Mouse (Mus musculus) kidney, postnatal 14 days (tissue): ENCODE measurements around the gene Cradd.

Experiments used
- DNase-seq: peaks from one replicate; pipeline ENCODE4 v3.0.0; 2022; ENCODE audit warnings: mixed read lengths

Gene Cradd

DNA sequence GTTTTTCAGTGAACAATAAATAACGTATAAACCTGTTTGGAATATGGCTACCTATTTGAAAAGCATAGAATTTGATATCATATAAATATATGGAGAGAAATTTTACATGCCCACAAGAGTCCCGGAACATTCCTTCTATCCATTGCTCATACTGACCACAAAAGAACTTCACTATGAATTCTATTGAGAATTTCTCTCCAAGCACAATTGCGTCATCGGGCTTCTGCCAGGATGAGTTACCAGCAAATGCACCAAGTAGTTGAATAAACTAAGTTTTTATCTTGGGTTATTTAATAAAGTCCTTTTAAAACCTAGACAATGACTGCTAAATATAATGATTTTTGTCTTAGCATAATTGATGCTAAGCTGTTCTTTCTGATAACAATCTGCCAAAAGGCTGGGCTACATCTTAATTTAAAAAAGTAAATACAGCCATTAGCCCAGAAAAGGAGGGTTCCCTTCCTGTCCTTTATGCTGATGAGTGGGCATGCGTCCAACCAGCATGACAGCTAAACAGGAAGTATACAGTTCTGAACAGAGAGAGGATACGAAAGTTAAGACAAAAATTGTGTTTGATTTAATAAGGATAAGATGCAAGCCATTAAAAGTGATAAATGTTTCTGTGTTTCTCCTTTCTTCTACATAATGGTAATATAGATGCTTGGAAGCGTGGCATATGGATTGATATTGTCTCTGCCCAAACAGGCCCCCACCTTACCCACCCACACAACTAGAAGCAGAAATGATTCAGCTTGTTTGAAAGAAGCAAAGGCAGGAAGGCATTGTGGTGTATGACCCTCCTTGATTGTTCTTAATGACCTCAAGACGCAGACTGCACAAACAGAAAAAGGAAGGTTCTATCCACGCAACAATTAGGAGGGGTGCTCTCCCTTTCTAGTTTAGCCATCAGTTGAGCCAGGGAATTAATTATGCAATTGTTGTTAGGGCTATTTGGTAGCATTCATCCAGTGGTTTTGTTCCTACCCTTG, 6.7 kb upstream of the Cradd start:
- peak; percentile 29 for DNase-seq

DNA sequence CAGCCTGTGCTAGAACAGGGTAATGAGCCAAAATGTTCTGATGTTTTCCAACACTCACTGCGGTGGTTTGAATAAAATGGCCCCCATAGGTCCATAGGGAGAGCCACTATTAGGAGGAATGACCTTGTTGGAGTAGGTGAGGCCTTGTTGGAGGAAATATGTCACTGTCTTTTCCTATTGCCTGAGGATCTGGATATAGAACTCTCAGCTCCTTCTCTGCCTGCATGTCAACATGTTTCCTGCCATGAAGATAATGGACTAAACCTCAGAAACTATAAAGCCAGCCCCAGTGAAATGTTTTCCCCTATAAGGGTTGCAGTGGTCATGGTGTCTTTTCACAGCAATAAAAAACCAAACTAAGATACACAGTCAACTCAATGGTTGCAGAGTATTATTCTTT, 6.0 kb upstream of the Cradd start:
- DNase-seq = no peak

DNA sequence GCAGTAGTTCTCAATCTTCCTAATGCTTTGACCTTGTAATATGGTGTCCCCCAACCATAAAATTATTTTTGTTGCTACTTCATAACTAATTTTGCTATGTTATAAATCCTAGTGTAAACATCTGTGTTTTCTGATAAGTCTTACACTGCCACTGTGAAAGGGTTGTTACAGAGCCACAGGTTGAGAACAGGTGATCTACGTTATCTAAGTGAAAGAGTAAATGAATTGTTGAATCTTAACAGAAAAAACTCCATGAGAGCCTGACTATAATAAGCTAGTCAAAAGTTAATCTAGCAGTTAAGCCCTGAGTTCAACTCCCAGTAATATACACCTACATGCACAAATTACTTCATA, 322 bp upstream of the Cradd start:
- no peak for DNase-seq

DNA sequence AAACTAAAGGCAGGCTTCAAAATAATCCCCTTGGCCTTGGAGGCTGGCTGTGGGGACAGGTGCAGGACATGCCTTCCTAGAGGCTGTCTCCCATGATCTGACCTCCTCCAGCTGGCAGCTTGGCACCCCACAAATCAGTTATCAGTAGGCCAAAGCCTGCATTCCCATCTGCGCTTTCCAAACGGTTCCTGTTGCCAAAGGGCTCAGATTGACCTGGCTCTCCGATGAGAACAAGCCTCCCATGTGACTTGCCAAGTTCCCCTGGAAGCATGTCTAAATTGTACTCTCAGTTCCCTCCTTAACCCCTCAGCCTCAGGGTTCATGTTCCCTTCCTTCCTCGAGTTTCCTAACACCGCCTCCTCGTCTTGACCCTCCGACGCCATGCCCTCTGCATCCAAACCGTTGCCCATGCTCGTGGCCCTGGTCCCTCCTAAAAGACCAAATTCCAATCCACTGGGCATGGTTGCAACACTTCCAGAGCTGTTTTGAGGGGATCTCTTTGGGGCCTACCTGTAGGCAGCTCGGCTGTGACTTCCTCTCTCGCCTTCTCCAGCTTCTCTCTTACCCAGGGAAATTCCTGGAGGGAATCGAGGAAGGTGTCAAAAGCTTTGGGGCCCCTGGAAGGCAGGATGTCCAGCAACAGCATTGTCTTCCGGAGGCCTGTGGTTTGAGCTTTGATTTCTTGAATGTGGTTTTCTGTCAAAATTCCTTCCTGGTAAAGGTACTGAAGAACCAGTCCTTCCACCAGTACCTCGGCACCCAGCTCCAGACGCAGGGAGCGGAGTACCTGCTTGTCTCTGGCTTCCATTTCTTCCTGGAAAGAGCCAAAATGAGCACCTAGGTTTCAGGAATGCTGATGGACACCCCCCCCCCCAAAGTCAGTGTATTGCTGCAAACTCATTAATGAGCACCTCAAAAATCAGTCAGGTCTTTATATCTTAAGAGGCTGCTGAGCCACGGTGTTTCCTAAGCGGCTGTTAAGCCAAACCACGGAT, 1.6 kb downstream of the Cradd start:
- DNase-seq = peak; percentile 54

DNA sequence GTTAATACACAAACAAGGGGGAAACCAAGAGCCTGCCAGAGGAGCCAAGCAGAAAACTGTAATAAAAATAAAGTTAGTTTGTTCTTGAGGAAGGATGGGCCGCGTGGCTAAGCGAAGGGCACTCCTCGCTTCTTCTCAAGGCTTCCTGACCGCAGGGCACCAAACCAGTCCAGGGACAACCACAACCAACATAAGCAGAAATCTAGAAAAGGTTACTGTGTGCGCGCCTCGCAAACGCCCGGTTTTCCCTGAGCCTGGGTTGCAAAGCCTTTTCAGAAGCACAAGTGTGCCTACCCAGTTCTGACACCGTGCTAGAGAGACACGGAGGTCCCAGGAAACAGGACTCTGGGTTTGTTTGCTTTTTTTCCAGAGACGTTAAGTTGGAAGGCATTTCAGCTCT, 4.9 kb downstream of the Cradd start:
- DNase-seq = no peak

DNA sequence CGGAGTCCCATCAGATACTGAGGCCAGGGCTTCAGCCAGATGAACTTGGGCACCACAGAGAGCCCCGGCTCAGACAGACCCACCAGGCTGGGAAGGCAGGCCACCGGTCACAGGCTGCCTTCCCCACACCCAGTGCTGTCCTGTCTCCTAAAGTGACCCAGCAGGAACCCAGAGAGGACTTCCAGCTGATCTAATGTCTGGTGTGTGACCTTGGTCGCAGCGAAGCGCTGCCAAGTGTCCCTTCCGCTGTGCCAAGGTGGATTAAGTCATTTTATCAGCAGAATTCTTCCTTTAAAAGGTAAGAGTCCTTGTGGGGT, 5.6 kb downstream of the Cradd start:
- DNase-seq = no peak

DNA sequence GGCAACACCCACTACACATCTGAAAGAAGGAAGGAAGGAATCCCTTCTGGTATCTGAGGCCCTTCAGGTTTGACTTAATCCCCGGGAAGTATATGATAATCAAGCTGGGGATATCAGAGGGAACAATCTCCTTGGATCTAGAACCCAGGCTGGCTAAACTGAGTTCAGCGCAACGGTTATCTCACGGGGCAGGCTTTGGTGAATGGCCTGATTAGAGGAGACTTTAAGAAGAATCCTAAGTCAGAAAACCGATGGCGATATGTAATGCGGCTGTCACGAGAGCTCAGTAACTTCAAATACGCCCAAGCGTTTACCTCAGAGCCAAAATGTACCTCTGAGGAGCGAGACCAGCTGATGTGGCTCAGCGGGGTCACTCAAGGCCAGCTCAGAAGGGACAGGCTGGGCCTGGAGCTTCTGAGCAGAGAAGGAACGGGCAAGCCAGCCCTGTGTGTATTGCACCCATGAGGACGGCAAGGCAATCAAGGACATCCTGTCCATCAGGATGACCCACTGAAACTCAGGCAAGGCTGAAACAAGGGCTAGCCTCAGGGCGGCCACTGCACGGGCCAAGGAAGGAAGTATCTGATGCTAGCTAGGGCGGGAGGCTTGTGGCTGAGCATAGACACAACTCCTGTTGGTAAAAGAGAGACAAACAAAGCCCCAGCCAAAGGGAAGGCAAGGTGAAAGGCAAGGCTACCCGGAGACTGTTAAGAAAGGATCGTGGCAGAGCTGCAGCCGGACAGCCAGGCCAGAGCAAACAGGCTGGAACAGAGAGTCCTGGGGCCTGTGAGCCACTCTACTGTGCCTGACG, 6.1 kb downstream of the Cradd start:
- DNase-seq = no peak

DNA sequence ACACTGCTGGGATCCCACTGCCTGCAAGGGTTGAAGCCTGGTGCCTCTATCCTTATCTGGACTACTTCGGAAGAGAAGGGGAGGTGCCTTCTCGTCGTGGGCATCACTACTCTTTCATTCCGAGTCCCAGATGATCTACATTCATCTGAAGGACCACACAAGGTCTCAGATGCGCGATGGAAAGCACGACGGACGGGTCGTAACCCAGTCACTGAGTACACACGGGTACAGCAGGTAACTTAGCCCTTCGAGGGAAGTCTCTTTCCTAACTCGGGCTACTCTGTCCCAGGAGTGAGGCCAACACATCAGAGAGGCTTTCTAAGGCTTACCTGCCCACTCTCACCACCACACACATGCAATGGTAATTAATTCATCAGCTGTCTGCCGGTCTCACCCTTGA, 6.8 kb downstream of the Cradd start:
- no peak for DNase-seq

DNA sequence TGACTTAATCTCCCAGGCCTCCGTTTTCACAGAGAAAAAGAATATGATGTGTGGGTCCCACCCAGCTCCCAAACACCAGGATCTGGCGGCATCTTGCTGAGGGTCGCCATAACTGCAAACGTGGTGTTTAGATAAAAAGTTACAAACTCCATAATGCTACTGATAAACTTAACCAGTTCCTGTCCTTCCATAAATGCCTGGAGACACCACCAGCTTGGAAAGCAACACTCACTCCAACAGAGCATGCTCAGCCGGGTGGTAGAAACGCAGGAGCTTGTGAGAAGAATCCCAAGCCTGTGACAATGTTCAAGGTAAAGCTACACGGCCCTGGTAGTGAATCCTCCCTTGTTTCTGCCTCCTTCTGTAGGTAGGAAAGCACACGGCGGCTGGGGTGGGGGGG, 7.3 kb downstream of the Cradd start:
- DNase-seq = no peak

DNA sequence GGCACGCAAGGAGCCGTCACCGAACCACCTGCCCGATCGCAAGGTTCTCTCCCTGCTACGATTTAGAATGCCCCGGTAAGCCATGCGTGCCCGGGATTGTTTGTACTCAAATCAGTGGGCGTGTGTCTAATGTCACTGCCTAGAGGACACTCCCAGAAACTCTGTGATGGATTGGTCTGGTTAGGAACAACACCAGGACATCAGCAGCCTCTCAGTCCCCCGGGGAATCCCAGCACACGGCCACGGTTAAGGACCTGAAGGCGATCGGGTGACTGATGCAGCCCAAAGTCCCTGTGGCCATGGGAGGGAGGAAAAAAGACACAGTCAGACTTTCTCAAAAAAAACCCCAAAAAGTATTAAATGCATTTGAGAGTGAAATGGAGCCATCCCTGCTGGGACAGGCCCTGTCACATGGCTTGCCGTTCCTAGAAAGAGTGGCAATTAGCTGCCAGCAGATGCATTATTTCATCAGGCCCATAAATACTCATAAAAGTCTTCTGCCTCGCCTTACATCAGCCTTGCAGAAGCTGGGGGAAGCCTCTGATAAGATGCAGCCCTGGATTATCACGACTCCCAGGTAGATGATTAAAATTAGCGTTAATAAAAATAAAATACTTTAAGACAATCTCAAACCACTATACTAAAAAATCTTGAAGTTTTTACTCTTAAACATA, 8.0 kb downstream of the Cradd start:
- no peak for DNase-seq

DNA sequence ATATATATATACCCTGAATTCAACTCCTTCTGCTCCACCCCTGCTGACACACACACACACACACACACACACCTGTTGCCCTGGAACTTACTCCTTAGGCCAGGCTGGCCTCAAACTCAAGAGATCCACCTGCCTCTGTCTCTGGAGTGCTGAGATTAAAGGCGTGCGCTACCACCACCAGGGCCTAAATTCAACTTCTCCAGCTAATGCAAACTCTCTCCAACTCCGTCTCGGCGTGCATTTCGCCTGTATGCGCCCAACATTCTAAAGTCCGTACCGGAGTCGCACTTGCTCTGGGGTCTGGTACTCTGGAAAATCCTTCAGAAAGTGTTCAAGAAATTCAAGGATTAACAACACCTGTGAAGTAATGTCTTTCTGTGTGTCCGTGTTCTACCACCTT, 8.6 kb downstream of the Cradd start:
- no peak for DNase-seq

DNA sequence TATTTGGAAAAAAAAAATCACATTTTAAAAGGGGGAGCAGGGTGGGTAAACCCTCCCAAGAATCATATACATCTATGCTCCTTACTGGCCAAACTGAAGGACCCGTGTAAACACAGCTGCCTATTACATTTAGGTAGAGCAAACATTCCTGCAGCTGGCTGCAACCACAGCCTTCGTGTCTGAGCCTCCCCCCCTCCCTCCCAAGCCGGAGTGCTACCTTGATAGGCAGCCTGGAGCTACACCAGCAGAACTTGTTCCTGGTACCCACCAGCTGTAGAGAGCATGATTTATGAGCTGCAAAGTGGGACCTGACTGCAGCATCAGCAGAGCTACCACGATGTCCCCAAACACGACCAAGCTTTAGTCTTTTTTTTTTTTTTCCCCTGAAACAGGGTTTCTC, 9.9 kb downstream of the Cradd start:
- no peak for DNase-seq

DNA sequence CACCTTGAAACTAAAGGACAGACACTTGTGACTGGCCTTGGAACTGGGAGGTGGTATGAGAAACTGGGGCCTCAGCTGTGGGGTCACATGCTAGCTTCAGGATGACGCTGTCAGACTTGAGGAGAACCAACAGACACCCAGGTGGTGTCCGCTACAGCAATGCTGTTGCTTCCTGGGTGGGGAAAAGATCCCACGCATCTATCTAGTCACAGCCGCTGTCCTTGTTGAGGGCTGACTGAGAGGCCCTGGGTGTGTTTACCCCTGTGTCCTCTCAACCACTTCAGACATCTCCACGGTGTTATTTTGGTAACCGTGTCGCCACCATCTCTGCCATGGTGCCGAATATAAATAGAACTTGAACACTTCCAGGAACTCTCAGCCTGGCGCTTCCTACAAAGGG, 10.4 kb downstream of the Cradd start:
- no peak for DNase-seq

DNA sequence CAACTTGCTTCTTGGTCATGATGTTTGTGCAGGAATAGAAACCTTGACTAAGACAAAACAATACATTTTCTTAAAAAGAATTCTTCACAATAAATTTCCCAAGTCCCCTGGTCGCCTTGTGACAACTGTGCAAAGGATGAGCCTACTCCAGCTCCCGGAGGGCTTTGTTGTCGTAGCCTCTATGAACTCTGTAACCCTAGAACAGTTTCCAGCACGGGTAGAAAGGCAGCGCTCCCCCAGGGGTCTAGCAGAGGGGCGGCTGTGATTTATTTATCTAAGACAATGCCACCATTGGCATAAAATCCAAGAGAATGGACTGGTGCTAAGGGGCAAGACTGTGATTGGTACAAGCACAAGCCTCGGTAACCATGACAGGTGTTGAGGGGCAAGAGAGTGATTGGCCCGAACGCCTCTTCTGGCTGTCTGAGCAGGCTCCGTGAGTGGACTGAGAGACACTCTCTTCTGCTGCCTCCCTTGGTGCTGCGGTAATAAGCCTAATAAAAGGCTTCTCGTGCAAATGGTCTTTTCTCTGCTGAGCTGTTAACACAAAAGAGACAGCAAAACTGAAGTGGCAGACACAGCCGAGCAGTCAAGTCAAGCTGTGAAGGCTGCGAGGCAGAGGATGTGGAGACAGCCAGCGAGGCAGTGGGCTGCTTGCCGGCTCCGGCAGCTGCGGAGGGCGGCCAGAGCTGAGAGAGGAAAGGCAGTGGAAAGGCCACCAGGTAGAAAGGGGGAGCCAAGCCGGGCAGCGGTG, 13.1 kb downstream of the Cradd start:
- DNase-seq = no peak

DNA sequence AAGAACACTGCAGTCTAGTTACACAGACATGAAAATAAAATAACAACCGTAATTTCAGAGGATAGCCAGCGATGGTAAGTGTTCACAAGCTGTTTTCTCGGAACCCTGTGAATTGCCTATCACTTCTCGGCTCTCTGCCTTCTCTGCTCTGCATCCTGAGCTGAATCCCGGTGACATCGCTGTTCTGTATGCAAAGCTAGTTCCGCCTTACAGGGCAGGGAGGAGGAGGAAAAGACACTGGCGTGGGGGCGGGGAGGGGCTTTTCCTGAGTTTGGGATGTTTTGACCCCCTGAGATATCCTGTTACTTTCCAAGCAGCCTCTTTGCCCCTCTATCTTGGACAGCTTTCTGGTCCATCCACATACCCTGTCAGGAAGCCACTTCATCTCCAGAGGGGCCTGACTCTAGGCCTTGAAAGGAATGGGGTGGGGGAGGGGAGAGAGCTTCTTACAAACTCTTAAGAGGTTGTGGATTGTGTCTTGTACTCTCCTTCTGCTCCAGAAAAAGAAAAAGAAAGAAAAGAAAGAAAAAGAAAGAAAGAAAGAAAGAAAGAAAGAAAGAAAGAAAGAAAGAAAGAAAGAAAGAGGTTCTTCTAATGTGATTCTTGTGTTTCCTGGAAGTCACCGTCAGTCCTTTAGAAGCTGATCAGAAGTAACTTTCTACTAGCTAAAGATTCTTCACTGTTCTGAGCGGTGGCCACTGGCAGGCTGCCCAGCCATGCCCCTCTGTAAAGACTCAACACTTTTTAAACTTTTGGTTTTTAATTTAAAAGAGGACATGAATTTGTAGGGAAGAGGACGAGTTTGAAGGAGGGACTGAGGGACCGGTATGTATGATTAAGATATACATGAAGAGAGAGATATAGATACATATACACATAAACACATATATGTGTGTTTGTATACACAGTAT, 14.3 kb downstream of the Cradd start:
- no peak for DNase-seq

DNA sequence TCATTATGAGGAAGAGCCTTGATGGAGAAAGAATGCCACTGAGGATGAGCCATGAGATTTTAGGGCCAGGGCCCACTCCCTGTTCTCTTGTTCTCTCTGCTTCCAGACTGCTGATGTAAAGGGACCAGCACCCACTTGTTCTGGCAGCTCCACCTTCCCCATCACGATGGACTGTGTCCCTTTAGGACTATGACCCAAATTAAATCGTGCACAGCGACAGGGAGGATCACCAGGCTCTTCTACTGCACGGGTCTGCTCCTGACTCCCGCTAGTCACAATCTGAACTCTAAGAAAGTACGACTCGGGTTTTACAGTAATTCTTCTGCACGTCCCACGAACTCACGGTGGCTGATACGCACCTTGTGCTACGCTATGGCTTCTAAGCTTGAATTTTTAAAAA, 14.9 kb downstream of the Cradd start:
- DNase-seq = no peak

DNA sequence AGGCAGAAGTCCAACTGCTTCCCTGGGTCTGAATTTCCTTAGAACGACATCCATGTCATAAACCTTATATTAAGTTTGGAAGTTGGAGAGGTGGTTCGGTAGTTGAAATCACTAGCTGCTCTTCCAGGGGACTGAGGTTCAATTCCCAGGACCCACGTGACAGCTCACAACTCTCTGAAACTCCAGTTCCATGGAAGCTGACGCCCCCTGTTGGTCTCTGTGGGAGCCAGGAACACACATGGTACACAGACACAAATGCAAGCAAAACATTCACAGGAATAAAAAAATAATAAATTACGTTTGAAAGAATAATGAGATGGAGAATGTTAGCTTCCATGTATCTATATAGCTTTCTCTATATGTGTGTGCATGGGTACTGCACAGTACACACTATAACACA, 16.0 kb downstream of the Cradd start:
- no peak for DNase-seq

DNA sequence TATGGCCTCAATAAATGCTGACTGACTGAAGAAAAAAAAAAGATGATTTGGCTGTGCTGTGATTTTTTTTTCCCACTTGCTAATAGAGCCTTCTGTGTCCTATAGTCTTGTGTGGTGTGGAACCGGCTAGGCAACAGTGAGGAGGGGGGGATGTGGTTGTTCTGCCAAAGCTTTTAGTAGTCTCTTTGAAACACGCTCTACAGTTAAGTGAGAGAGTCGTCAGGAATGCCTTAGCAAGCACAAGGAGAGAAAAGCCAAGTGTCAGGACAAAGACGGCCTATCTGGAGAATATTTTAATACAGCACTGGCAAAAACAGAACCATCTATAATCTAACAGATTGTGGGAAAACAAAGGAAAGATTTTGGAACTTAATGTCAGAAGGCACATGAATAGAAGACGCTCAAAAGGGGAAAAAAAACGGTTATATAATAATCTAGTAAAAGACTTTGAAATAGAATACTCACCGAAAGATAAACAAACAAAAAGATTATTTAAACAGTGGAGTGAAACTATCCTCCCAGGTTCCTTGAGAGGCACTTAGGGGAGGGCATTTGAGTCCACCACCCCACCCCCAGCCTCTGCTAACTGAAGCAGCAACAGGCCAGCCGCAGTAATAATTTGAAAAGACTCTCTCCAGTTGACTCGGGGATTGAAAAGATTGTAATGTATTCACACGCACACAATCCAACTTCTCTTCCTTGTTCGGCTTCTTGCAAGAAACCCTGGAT, 16.9 kb downstream of the Cradd start:
- DNase-seq = no peak

DNA sequence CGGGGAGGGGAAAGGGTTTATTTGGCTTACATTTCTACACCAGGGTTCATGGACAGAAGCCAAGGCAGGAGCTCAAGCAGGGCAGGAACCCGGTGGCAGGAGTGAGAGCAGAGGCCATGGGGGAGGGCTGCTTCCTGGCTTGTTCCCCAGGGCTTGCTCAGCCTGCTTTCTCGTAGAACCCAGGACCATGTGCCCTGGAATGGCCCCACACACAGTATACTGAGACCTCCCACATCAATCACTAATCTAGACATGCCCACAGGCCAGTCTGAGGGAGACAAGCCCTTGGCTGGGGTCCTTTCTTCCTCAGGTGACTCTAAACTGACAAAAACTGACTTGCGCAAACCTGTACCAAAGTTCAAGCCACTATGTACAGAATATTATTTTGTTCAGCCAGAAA, 19.7 kb downstream of the Cradd start:
- DNase-seq = no peak
